Mouse (Mus musculus): ENCODE data around the gene Pirb.
"Not testable (repeated sequence)": the region's sequence is repeated elsewhere in the genome, so short reads cannot be mapped to it uniquely, and the experiment has no call there.

The Pirb gene

DNA sequence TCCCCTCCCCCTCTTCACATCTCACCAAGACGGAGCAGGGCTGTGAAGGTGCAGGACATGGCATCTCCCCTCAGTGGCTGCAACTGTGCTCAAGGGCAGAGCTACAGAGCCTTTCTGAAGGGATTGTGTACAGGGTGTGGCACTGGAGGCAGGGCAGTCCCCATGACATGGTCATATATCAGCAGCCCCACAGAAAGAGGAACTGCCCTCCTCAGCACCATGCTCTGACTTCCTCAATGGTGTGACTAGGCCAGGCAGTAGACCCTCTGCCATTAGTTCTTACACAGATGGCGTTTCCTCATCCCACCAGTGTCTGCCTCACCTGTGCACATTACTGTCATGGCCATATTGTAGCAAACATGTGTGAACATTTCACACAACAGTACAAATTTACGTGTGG is at the start of gene Pirb:
Pirb (minus strand) TSS at position 124 of the 400 bp plus-strand sequence.
- DNase-seq (ENCODE audit: low read depth, low spot score), result not testable (repeated sequence)

DNA sequence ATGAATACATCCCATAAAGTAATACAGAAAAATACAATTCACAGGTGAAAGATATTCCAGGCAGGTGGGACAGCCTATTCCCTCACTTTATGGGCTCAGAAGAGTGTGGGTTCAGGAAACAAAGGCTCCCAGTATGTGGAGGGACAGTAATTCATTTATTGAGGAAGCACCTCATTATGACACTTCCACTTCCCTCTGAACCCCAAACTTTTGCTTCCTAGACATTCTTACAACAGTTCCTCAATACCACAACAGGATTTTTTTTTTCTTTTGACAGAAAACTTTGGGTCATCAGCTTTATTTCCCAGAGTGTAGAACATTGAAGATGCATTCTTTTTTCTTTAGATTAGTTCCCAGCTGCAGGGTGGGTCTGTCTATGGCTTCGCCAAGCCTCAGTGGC is 12.5 kb upstream of the Pirb start:
- not testable (repeated sequence) for DNase-seq (ENCODE audit: low read depth, low spot score)

DNA sequence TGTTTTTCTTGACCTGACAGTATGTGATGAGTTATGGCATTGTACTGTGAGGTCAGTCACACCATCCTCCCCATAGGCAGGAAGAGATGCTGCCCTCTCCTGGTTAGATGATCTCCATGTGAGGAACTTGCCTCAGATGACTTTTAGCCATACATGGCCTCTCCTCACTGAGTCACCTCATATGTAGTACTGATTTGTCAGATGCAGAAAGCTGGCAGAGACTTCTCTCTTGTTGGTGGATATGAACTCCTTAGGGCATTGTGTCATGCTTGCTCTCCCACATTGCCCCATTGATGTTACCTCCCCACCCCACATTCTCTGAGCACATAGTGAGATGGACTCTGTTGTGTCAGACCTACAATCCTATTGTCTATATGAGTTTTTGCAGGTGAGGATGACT is 5.3 kb upstream of the Pirb start:
- DNase-seq (ENCODE audit: low read depth, low spot score), result not testable (repeated sequence)

DNA sequence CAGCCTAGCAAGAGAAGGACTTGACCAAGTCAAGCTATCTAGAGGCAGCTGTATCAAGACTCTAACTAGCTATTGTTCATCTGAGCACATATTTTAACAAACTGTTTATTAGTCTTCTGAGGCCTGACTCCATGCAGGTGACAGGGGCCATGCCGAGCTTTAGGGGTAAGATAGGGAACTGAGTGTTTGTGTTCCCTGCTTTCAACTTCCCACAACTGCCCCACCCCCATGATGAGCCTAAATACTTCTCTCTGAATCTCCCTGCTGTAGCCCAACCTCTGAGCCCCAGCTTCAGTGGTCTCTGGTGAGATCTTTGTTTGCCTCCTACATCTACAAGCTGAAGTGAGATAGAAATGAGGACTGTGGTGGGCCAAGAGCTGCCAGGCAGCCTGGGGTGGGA is 4.9 kb downstream of the Pirb start:
- no peak for DNase-seq (ENCODE audit: low read depth, low spot score)

DNA sequence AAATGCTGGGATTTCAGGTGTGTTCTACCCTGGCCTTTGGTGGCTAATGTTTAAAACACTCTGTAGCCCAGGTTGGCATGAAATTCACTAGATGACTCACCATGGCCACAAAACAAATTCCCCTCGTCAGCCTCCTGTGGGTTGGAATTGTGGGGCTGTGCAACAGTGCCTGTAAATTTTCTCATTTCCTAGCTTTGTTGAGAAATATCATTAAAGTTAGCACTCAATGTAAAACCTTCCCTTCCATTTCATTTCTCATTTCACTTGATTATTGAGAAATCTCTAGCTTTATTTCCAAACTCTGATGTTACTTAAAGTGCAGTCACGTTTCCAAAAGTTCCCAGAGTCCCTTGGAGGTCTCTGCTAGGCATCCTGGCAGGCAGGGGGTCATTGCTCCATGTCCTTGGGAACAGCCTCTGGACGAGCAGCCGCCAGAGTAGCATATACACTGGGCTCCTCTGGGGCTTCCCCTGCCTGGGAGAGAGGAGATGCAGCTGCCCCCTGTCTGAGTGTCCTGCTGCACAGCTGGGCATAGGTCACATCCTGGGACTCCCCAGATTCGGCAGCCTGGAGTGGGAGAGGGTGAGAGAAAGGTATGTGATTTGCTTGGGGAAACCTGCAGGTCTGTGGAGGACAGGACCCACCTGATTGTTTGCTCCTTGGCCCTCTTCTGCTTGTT is 7.8 kb downstream of the Pirb start:
- DNase-seq (ENCODE audit: low read depth, low spot score), result no peak

DNA sequence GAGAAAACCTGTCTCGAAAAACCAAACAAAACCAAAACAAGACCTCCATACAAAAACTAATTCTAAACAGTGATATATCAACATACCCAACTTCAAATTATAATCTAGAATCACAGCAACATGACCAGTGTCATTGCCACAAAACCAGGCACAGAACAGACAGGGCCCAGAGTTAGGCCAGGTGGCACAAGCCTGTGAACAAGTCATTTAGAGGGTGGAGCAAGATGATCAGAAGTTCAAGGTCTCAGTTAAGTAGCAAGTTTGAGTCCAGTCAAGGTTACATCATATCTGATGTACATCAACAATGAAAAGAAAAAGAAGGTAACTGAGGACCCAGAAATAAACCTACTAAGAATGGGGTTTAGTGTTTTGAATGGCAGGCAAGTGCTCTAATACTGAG is 11.2 kb downstream of the Pirb start:
- DNase-seq (ENCODE audit: low read depth, low spot score), result no peak

DNA sequence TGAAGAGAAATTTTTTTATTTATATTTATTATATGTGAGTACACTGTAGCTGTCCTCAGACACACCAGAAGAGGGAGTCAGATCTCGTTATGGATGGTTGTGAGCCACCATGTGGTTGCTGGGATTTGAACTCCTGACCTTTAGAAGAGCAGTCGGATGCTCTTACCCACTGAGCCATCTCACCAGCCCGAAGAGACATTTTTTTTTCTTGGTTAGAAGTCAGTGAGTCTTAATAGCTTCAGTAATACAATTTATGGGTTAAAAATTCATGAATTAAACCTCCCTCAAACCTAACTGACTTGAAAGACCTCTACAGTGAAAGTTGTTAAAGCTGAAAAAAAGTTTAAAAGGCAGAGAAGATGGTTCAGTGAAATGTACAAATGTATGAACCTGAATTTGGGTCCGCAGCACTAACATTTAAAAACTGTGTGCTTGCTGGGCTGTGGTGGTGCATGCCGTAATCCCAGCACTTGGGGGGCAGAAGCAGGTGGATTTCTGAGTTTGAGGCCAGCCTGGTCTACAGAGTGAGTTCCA is 11.7 kb downstream of the Pirb start:
- DNase-seq (ENCODE audit: low read depth, low spot score), result not testable (repeated sequence)

DNA sequence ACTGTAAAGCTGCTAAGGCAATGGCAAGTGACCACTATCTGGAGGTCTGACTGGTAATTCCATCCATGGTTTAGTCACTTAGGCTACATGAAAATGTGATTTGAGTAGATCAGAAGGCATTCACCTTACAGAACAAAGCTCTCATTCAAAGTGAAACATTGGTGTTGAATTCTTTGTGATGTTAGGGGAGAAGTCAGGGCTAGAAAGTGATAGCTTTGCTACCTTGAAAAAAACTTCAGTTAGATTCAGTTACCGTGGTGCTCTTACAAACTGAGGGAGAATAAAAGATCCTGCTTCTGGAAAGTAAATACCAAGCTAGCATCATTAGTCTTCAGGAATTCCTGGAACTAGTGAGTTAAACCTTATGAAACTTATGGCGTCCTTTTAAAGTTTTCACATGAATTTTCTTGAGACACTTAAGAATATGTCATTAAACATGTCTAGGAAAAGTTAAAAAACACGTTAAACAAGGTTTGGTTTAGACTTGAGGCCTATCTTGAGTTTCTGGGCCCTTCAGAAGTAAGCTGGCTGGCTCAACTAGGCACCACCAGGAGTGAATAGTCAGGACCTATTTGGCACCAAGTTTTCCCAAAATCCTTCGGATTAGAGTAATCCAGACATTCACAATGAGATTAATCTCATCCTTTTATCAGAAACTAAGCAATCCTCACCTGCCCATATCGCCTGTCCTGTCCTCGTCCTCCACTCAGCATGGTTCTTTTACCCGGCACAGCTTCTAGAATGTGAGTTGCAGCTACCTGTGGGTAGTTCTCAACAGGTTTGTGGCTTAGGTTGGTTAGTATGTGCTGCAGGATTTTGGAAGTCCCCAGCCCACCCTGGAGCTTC is 12.4 kb downstream of the Pirb start:
- no peak for DNase-seq (ENCODE audit: low read depth, low spot score)

DNA sequence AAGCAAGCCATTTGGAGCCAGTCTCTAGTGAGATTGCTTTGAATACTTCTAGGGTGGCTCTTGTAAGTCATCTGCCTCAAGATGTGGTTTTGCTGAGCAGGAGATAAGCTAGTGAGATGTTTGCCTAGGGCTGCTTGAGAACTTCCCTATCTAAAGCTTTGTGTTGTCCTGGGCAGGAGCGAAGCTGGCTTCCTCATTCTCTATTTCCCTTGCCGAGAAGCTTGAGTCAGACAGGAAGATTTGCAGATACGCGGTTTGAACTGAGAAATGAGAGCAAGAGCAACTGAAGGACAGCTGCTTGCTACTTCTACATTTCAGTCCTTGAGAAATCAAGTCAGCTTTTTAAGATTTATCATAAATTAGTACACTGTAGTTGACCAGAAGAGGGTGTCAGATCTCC is 13.2 kb downstream of the Pirb start:
- no peak for DNase-seq (ENCODE audit: low read depth, low spot score)

DNA sequence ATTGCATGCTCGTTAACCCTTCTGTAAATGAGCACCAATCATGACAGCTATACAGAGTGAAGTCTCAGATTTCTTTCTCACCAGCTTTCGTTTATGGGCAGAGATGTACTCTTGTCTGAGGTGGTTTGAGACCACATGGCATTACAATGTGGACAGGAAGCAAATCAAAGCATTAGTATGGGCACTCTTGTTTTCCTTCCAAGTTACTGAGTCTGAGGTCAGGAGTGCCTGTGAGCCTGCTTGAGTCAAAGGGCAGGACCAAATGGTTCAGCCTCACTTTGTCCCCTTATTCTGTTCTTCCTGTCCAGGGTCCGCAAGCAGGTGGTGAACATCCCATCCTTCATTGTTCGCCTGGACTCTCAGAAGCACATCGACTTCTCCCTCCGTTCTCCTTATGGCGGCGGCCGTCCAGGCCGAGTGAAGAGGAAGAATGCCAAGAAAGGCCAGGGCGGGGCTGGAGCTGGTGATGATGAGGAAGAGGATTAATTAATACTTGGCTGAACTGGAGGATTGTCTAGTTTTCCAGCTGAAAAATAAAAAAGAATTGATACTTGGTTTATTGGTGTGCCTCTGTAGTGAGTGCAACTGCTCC is 13.8 kb downstream of the Pirb start:
- DNase-seq (ENCODE audit: low read depth, low spot score), result no peak

DNA sequence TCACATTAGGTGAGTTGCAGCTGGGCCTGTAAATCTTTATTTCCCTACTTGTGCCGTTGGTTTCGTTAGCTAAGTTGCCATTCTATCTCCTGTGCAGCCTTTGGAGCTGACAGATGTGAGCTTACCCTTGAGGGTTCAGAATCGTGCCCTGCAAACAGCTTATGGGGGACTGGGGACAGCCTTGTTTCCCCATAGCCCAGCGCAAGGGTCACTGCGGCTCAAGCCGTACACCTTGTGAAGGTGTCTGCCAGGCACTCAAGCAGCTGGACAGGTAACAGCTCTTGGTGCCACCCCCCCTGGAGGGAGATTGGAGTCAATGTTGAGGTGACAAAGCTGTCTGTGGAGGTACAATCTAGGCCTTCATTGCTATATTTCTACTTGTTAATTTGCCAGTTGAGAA is 14.3 kb downstream of the Pirb start:
- DNase-seq (ENCODE audit: low read depth, low spot score), result no peak

DNA sequence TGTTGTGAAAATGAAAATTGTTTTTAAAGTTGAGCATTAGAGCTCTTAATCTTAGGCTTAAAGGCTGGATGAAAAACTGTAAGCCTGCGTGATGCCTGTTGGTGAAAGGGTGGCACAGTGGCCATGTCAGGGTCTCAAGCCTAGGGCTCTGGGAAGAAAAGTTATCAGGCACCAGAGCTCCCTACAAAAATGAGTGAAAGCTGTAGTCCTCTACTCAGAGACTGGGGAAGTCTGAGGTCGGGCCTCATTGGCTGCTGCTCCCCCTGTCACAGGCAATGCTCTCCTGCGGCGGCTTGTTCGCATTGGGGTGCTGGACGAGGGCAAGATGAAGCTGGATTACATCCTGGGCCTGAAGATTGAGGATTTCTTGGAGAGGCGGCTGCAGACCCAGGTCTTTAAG is 14.7 kb downstream of the Pirb start:
- DNase-seq (ENCODE audit: low read depth, low spot score), result not testable (repeated sequence)

DNA sequence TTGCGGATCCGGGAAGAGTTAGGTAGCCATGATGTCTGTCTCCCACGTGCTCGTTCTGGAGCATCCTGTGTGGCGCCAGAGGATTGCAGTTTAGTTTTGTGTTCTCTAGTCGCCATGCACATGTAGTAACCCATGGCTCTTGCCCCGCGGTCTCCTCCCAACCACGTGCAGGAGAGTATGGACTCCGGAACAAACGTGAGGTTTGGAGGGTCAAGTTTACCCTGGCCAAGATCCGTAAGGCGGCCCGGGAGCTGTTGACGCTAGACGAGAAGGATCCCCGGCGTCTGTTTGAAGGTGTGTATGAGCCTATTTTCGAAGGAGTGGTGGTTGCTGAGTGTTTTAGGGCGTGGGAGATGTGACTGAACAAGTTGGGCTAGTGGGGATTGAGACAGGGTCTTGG is 15.7 kb downstream of the Pirb start:
- DNase-seq (ENCODE audit: low read depth, low spot score), result no peak

DNA sequence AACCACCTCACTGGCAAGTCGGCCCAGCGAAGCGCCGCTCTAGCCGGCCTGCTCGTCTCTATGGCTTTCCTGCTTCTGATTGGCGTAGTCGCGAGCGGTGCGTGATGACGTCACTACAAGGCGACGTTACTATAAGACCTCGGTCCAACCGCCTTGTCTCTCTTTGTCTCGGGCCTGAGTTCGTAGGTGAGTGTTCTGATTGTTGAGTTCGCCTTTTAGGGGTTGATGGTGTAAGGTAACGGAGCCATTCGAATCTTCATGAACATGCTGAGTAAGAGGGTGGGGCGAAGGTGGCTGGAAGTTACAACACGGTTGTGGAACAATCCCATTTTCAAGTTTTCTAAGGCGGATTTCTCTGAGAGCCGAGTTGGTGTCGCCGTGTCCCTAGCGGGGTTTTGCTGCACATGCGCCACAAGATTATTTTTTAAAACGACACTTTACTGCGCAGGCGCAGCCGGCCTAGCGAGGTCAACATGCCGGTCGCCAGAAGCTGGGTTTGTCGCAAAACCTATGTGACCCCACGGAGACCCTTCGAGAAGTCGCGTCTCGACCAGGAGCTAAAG is 16.2 kb downstream of the Pirb start, which contains the start of gene Rps9:
Rps9 (plus strand) TSS at position 115 of the 563 bp plus-strand sequence.
- peak; percentile 97 for DNase-seq (ENCODE audit: low read depth, low spot score)

DNA sequence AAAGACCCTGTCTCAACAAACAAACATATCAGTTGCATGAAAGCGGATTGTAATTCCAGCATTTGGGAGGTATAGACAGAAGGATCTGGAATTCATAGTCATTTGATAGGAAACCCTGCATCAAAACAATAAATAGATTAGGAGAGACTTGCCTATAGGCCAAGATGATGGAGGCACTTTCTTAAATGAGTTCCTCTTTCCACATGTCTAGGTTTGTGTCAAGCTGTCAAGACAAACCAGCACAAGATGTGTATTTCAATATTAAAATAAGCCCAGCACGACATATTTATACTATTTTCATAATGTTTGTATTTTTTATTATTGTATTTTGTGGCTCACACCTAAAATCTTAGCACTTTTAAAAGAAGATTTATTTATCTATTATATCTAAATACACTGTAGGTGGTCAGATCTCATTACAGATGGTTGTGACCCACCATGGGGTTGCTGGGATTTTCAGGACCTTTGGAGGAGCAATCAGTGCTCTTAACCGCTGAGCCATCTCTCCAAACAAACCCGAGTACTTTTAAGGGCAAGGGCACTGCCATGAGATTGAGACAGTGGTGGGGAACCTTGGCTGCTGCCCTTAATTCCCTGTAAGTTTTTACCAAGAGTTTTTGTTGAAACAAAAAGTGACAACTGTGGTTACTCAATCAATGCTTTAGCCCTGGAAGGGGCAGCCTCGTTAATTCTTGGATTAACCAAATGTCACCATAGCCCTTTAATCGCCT is 16.9 kb downstream of the Pirb start:
- no peak for DNase-seq (ENCODE audit: low read depth, low spot score)

DNA sequence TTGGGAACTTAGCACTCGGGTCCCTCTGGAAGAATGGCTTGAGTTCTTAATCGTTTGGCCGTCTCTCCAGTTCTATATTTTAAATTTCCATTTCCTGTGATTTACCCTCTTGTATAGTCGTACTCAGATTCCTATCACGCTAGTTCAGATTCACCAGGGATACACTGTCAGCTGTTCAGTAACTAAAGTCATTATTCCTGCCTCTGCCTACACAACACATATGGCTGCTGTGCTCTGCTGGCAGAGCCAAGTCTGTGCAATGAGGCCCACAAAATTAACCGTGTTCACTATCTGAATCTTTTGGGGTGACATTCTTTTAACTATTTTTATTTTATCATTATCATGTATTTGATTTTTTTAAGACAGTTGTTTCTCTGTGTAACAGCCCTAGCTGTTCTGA is 21.7 kb downstream of the Pirb start:
- DNase-seq (ENCODE audit: low read depth, low spot score), result no peak

DNA sequence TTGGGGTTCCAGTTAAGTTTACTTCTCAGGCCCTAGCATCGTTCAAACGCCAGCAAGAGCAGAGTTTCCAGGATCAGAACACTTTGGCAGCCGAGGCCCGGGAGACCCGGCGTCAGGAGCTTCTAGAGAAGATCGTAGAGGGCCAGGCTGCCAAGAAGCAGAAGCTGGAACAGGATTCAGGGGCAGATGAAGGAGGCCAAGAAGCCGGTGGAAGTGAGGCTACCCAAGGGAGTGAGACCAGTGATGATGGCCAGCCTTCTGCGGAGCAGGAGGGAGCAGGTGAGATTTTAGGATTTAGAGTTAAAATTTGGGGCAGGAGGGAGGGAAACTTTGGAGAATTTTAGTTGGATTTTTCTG is 25.3 kb downstream of the Pirb start:
- DNase-seq (ENCODE audit: low read depth, low spot score), result not testable (repeated sequence)

DNA sequence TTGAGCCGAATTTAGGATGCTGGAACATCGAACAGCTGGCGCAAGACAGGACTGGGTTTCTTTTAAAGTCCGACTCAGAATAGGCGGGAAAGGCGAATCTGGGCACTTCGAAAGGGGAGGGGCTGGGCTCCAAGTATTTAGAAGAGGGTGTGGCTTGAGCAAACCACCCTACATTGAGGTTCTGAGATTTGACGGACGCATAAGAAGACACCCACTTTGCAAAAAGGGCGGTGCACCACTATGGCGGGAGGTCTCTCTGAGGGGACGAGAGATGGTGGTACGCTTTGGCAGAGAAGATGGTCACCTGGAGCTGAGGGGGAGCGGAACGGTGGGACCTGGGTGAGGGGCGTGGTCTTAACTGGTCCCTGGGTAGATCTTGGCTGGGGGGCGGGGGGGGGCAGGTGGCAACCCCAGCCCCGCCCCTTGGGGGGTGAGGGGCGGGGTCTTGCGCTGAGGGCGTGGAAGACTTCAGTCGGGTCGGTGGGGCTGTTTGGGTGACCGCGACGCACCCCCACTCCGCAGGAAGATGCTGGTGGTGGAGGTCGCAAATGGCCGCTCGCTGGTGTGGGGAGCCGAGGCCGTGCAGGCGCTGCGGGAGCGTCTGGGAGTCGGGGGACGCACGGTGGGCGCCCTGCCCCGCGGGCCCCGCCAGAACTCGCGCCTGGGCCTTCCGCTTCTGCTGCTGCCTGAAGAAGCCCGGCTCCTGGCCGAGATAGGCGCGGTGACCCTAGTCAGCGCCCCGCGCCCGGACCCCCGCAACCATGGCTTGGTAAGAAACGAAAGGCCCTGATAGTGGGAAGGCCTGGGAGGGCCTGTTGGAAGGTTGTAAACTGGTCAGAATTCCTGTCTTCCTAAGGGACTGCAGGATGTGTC is 25.9 kb downstream of the Pirb start:
- peak; percentile 19 for DNase-seq (ENCODE audit: low read depth, low spot score)

DNA sequence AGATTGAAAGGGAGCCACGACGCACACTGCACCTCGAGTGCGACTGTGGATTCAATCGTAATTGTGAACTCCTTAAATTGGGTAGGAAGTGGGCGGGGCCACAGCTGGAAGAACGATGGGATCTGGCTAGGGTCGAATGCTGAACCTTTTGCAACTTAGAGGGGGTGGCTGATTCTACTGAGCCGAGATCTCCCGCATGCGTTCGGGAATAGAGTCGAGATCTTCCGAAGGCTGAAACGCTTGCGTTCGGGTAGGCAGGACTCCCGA is 26.4 kb downstream of the Pirb start:
- DNase-seq (ENCODE audit: low read depth, low spot score), result no peak

DNA sequence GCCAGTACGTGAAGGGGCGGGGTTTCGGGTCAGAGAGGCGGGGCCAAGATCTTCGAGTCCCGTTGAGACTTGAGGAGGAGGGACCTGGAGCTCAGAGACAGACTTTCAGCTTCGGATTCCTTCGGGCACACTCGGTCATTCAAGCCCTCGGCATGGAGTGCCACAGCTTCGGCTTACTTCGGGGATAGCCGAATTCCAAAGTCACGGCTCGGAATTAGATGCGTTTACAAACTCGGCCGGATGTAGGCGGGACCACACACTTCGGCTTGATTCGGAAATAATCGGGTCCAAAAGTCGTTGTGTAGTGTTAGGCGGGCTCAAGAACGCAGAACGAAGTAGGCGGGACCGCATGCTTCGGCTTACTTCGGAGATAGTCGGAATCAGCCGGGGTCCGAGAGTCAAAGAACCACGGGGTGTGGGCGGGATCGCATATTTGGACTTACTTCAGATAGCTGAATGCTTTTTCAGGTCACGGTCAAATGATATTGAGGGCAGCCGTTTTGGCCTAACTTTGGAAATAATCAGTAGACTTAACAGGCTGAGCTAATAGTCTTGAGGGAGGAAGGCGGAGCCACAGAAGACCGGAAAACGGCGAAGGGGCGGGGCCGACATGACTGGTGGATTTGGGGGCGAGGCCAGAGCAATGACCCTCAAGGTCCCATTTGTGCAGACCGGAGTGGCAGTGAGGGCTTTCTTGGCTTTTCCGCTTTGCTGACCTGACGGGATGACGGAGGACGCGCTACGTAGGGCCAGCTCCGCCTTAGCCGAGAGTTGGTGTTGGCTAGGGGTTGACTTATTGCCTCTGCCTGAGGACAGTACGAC is 27.0 kb downstream of the Pirb start, which contains the start of gene Mboat7:
Mboat7 (minus strand) TSS at position 537 of the 822 bp plus-strand sequence.
- peak; percentile 94 for DNase-seq (ENCODE audit: low read depth, low spot score)
